Mouse (Mus musculus) embryonic fibroblast, embryonic 13.5 days (primary cell): ENCODE measurements around the gene Rras. TPM values are rescaled to one million over a fixed set of nuclear protein-coding genes. Genes with fewer than 3 reads are reported as not detected.

Experiments
- H3K27ac ChIP-seq: 2 replicates; pipeline ENCODE4 v1.5.1; 2012; ENCODE audit warnings: low read length, control low read depth, inconsistent platforms; ENCODE audit not compliant: insufficient read depth
- H3K4me1 ChIP-seq: 2 replicates; pipeline ENCODE4 v1.6.1; 2011; ENCODE audit warnings: low read length; ENCODE audit not compliant: control insufficient read depth, insufficient read depth
- H3K4me3 ChIP-seq: 2 replicates; pipeline ENCODE4 v1.5.1; 2011; ENCODE audit warnings: mild to moderate bottlenecking, control low read depth, low read length; ENCODE audit not compliant: insufficient read depth
- CTCF ChIP-seq: IDR thresholded peaks from 2 replicates; pipeline ENCODE4 v1.5.1; 2011; ENCODE audit warnings: mild to moderate bottlenecking, control low read depth, low read length, moderate library complexity, borderline replicate concordance; ENCODE audit not compliant: insufficient read depth
- POLR2A ChIP-seq: IDR thresholded peaks from 2 replicates; pipeline ENCODE4 v1.6.1; 2011; ENCODE audit warnings: low read depth, mild to moderate bottlenecking, control low read depth, low read length, moderate library complexity
- polyA plus RNA-seq: library from polyadenylated mRNA; stranded (reverse); fragments of >200 nt; gene quantifications from 2 replicates; pipeline ENCODE4 v1.2.4, GENCODE M21; 2011; ENCODE audit warnings: low read depth; ENCODE audit not compliant: missing spikeins, insufficient read length

Gene Rras
- polyA plus RNA-seq, 1 experiment: 83.0 TPM

GRCm38 (mm10) chr7:45024281-45025248 lies 6.8 kb downstream of the Rras start:
- TF ChIP-seq CTCF (no peak), POLR2A (0 out of 2 replicates have a peak, but pooled peaks have one; percentile 32)
- Histone ChIP-seq H3K4me1 (no peaks in the 10 kb centered on the region; the same call in 1 of the 2 replicates), H3K27ac (no peak overlapping the region), H3K4me3 (no peak overlapping the region)

DNA sequence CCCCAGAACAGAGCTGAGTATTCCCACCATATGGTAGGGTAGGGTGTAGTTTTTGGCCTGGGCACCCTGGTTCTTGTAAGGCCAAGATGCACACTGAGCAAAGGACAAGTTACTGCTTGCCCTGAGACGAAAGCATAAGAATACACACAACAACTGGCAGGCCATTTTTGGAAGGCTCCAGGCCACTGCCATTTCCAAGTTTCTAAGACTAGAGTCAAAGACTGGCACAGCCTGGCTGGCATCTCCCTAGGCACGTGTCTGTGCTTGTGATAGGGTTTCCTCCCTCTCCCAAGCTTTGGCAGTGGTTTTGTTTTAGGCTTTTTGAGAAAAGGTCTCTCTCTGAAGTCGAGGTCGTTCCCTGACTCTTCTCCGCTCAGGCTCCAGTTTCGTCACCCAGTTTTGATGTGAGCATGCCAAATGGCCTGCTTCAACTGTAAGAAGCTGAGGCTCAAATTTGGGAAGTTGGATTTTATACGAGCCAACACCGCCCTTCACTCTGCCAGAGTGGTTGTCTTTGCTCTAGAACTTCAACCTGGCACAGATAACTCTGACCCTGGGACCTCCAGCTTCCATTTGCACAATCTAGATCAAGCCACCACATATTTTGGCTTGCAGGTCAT lies 8.0 kb downstream of the Rras start:
- no peak overlapping the region for H3K27ac ChIP-seq
- no peaks in the 10 kb centered on the region; the same call in 1 of the 2 replicates for H3K4me1 ChIP-seq
- no peak for TF ChIP-seq CTCF
- no peak for TF ChIP-seq POLR2A
- H3K4me3 ChIP-seq: no peak overlapping the region

DNA sequence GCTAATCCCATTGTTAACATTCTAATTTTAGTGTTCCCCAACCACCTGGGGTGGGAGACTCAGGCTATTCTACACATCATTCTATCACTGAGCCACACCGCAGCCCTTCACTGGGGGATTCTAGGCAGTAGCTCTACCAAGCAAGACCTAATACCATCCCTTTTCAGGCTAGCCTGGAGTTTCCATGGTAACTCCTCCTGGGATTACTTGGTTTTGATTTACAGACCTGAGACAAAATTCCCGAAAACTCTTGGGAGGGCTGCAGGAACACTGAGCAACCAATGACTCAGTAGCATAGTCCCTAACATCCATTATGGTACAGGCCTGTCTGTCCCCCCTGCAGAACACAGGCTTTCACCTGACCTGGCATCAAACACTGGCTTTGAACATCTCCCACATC lies 8.5 kb downstream of the Rras start:
- Histone ChIP-seq H3K4me3 (no peak overlapping the region), H3K4me1 (no peaks in the 10 kb centered on the region; the same call in 1 of the 2 replicates), H3K27ac (no peak overlapping the region)
- TF ChIP-seq CTCF (no peak), POLR2A (no peak)

- no peak for TF ChIP-seq CTCF
- TF ChIP-seq POLR2A: no peak
- no peaks in the 10 kb centered on the region; the same call in 1 of the 2 replicates for H3K4me1 ChIP-seq
- no peak overlapping the region for H3K4me3 ChIP-seq
- H3K27ac ChIP-seq: no peak overlapping the region
Measured at GRCm38 (mm10) chr7:45027761-45028160, 10.0 kb downstream of the Rras start.

- no peaks in the 10 kb centered on the region; the same call in 1 of the 2 replicates for H3K4me1 ChIP-seq
- no peak overlapping the region for H3K27ac ChIP-seq
- no peak overlapping the region for H3K4me3 ChIP-seq
- TF ChIP-seq CTCF: no peak
- TF ChIP-seq POLR2A: no peak
Measured at GRCm38 (mm10) chr7:45028351-45028750, 10.6 kb downstream of the Rras start.

DNA sequence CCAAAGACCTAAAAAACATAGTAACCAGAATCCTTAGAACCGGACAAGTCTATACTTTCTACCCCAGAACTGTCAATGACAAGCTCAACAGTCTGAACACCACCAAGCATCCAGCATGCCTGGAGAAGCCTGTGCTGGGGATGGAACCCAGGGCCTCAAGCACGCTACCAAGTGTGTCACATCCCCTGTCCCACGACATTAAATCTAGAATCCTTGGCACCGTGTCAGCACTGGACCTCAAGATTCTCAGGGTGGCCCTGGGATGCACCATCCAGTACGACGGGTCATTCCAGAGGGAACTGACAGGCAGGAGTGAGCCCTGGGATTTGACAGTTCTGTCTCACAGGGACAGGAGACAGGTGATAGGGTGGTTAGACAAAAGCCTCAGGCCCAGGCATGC lies 12.2 kb downstream of the Rras start:
- Histone ChIP-seq H3K4me3 (no peak overlapping the region), H3K27ac (no peak overlapping the region), H3K4me1 (no peaks in the 10 kb centered on the region; the same call in 1 of the 2 replicates)
- TF ChIP-seq CTCF: no peak
- TF ChIP-seq POLR2A: no peak

- Histone ChIP-seq H3K4me1 (peaks cover 5% of the 10 kb centered on the region), H3K27ac (no peak overlapping the region), H3K4me3 (no peak overlapping the region)
- TF ChIP-seq POLR2A: no peak
- TF ChIP-seq CTCF: no peak
Measured at GRCm38 (mm10) chr7:45030857-45031256, 13.1 kb downstream of the Rras start.

DNA sequence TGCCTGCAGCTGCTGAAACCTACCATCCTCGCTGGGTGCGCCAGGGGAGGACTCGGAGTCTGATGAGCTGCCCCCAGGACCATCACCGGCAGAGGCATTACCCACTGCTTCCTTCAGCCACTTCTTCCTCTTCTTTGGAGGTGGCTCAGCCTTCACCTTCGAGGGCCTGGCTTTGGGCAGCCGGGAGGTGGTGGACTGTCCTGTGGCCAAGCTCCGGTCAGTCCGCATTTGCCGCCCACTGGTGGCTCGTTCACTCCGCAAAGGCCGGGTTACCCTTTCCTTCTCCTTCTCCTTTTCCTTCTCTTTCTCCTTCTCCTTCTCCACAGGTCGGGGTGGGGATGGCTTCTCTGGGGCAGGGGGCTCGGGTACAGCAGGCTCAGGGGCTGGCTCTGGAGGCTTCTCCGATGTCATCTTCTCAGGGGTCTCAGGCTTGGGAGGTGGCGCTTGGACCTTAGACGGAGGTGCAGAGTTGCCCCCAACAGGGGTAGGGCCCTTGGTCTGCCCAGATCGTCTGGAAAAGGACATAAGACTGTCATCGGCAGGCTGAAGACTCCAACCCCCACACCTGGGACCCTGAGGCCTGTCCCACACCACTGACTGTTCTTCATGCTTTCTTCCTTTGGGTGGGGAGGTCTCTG lies 16.1 kb downstream of the Rras start:
- H3K4me3 ChIP-seq: no peak overlapping the region
- TF ChIP-seq CTCF (no peak), POLR2A (no peak)
- no peak overlapping the region for H3K27ac ChIP-seq

GRCm38 (mm10) chr7:45035631-45036030 lies 17.9 kb downstream of the Rras start:
- H3K27ac ChIP-seq: peak overlapping the region; percentile 14; the same call in 1 of the 2 replicates
- H3K4me1 ChIP-seq: peaks cover 9% of the 10 kb centered on the region
- TF ChIP-seq CTCF: no peak

More for the DNA sequence above, 16.1 kb downstream of the Rras start:
- H3K4me1 ChIP-seq: peaks cover 9% of the 10 kb centered on the region

GRCm38 (mm10) chr7:45036702-45037101 lies 18.9 kb downstream of the Rras start:
- TF ChIP-seq POLR2A: no peak
- TF ChIP-seq CTCF: no peak
- no peak overlapping the region for H3K4me3 ChIP-seq
- no peak overlapping the region for H3K27ac ChIP-seq
- peaks cover 9% of the 10 kb centered on the region for H3K4me1 ChIP-seq

More at GRCm38 (mm10) chr7:45035631-45036030, 17.9 kb downstream of the Rras start:
- no peak overlapping the region for H3K4me3 ChIP-seq
